Mouse (Mus musculus) MEL (cell line): Measurements from ENCODE around the gene Ptgs1. TPM values are rescaled to one million over a fixed set of nuclear protein-coding genes. Genes with fewer than 3 reads are reported as not detected.

Experiments used
- DNase-seq: peaks from one replicate; pipeline ENCODE4 v3.0.0; 2011; ENCODE audit warnings: low read depth, low spot score
- H3K27ac ChIP-seq: 2 replicates; pipeline ENCODE4 v1.5.1; 2012; ENCODE audit warnings: low read depth, mild to moderate bottlenecking, control low read depth, low read length, moderate library complexity; ENCODE audit not compliant: control insufficient read depth
- H3K27me3 ChIP-seq, 2 experiments: fragments of 150-350 bp in 1 of 2; sonication (generic) in 1 of 2; 2 replicates each; pipeline ENCODE4 v1.6.1; 2012; ENCODE audit warnings: low read length in 2 of 2, mild to moderate bottlenecking in 2 of 2, improper control_type of control experiment in 1 of 2, moderate library complexity in 1 of 2; ENCODE audit not compliant: insufficient read depth in 2 of 2, control insufficient read depth in 1 of 2
- H3K36me3 ChIP-seq, 2 experiments: 2 replicates each; pipeline ENCODE4 v1.6.1; 2012 to 2014; ENCODE audit warnings: low read length in 2 of 2, improper control_type of control experiment in 1 of 2, inconsistent platforms in 1 of 2, mild to moderate bottlenecking in 1 of 2; ENCODE audit not compliant: insufficient read depth in 2 of 2, control insufficient read depth in 1 of 2
- H3K4me1 ChIP-seq, 2 experiments: fragments of 150-350 bp in 1 of 2; sonication (generic) in 1 of 2; 2 replicates each; pipeline ENCODE4 v1.6.1; 2012; ENCODE audit warnings: low read length in 2 of 2, improper control_type of control experiment in 1 of 2, mild to moderate bottlenecking in 1 of 2; ENCODE audit not compliant: insufficient read depth in 2 of 2, control insufficient read depth in 1 of 2
- H3K4me3 ChIP-seq, 2 experiments: fragments of 150-350 bp in 1 of 2; sonication (generic) in 1 of 2; 2 replicates each; pipeline ENCODE4 v1.5.1; 2012; ENCODE audit warnings: low read depth in 2 of 2, low read length in 2 of 2, mild to moderate bottlenecking in 2 of 2, moderate library complexity in 2 of 2, control low read depth in 1 of 2, improper control_type of control experiment in 1 of 2; ENCODE audit not compliant: control insufficient read depth in 1 of 2, insufficient read depth in 1 of 2
- H3K79me2 ChIP-seq: 2 replicates; pipeline ENCODE4 v1.6.1; 2012; ENCODE audit warnings: mild to moderate bottlenecking, low read length, moderate library complexity; ENCODE audit not compliant: control insufficient read depth, poor library complexity, insufficient read depth
- H3K9ac ChIP-seq: 2 replicates; pipeline ENCODE4 v1.6.1; 2012; ENCODE audit warnings: low read depth, mild to moderate bottlenecking, control low read depth, low read length, moderate library complexity; ENCODE audit not compliant: control insufficient read depth, poor library complexity, severe bottlenecking
- H3K9me3 ChIP-seq: fragments of 150-350 bp; sonication (generic); replicated peaks from 2 replicates; pipeline ENCODE4 v1.6.1; 2012; ENCODE audit warnings: mild to moderate bottlenecking, low read length, improper control_type of control experiment, moderate library complexity; ENCODE audit not compliant: insufficient read depth
- BHLHE40 ChIP-seq: IDR thresholded peaks from 2 replicates; pipeline ENCODE4 v1.6.1; 2012; ENCODE audit warnings: low read depth, mild to moderate bottlenecking, inconsistent platforms, low read length, improper control_type of control experiment, borderline replicate concordance
- CHD1 ChIP-seq: IDR thresholded peaks from 2 replicates; pipeline ENCODE4 v1.6.1; 2012; ENCODE audit warnings: low read depth, mild to moderate bottlenecking, inconsistent platforms, low read length, improper control_type of control experiment
- CHD2 ChIP-seq: IDR thresholded peaks from 2 replicates; pipeline ENCODE4 v1.6.1; 2011; ENCODE audit warnings: low read length, improper control_type of control experiment
- CTCF ChIP-seq, 3 experiments: IDR thresholded peaks in 2 of 3; conservative IDR thresholded peaks in 1 of 3; 2 replicates each; pipeline ENCODE4 v1.5.1; 2011 to 2012; ENCODE audit warnings: low read length in 3 of 3, low read depth in 2 of 3, mild to moderate bottlenecking in 2 of 3, improper control_type of control experiment in 1 of 3, inconsistent platforms in 1 of 3, mixed read lengths in 1 of 3, moderate library complexity in 1 of 3; ENCODE audit not compliant: control insufficient read depth in 1 of 3, insufficient read depth in 1 of 3, poor library complexity in 1 of 3, severe bottlenecking in 1 of 3
- ELF1 ChIP-seq: IDR thresholded peaks from 2 replicates; pipeline ENCODE4 v1.6.1; 2014; ENCODE audit warnings: low read depth, mild to moderate bottlenecking, inconsistent platforms, low read length, improper control_type of control experiment, moderate library complexity
- ETS1 ChIP-seq: IDR thresholded peaks from 2 replicates; pipeline ENCODE4 v1.6.1; 2012; ENCODE audit warnings: low read depth, mild to moderate bottlenecking, inconsistent platforms, low read length, improper control_type of control experiment, moderate library complexity
- GATA1 ChIP-seq: IDR thresholded peaks from 2 replicates; pipeline ENCODE4 v1.6.1; 2011; ENCODE audit warnings: low read depth, low read length, improper control_type of control experiment
- HCFC1 ChIP-seq: IDR thresholded peaks from 2 replicates; pipeline ENCODE4 v1.6.1; 2012; ENCODE audit warnings: low read depth, mild to moderate bottlenecking, inconsistent platforms, low read length, improper control_type of control experiment, moderate library complexity
- JUND ChIP-seq: IDR thresholded peaks from 2 replicates; pipeline ENCODE4 v1.6.1; 2011; ENCODE audit warnings: low read depth, mild to moderate bottlenecking, improper control_type of control experiment, low read length
- KAT2A ChIP-seq: conservative IDR thresholded peaks from 2 replicates; pipeline ENCODE4 v1.6.1; 2012; ENCODE audit warnings: low read depth, low read length, improper control_type of control experiment, inconsistent platforms
- MAZ ChIP-seq: IDR thresholded peaks from 2 replicates; pipeline ENCODE4 v1.6.1; 2012; ENCODE audit warnings: low read depth, mild to moderate bottlenecking, inconsistent platforms, low read length, improper control_type of control experiment
- MEF2A ChIP-seq: IDR thresholded peaks from 2 replicates; pipeline ENCODE4 v1.6.1; 2014; ENCODE audit warnings: low read depth, mild to moderate bottlenecking, inconsistent platforms, low read length, improper control_type of control experiment; ENCODE audit not compliant: poor library complexity, insufficient replicate concordance, severe bottlenecking; ENCODE audit errors: extremely low read depth
- MYC ChIP-seq: IDR thresholded peaks from 2 replicates; pipeline ENCODE4 v1.6.1; 2011; ENCODE audit warnings: low read depth, mild to moderate bottlenecking, low read length, improper control_type of control experiment, moderate library complexity
- NRF1 ChIP-seq: IDR thresholded peaks from 2 replicates; pipeline ENCODE4 v1.6.1; 2014; ENCODE audit warnings: low read depth, mild to moderate bottlenecking, inconsistent platforms, low read length, improper control_type of control experiment, moderate library complexity; ENCODE audit not compliant: poor library complexity, insufficient read depth, severe bottlenecking
- POLR2AphosphoS2 ChIP-seq: IDR thresholded peaks from 2 replicates; pipeline ENCODE4 v1.6.1; 2011; ENCODE audit warnings: low read length, improper control_type of control experiment
- POLR2AphosphoS5 ChIP-seq: IDR thresholded peaks from 2 replicates; pipeline ENCODE4 v1.6.1; 2012; ENCODE audit warnings: low read depth, borderline replicate concordance, mild to moderate bottlenecking, inconsistent platforms, low read length, moderate library complexity, mixed read lengths
- RAD21 ChIP-seq: IDR thresholded peaks from 2 replicates; pipeline ENCODE4 v1.6.1; 2011; ENCODE audit warnings: mild to moderate bottlenecking, low read depth, low read length, improper control_type of control experiment
- RCOR1 ChIP-seq: IDR thresholded peaks from 2 replicates; pipeline ENCODE4 v1.6.1; 2012; ENCODE audit warnings: low read depth, mild to moderate bottlenecking, inconsistent platforms, low read length, improper control_type of control experiment
- SMC3 ChIP-seq: IDR thresholded peaks from 2 replicates; pipeline ENCODE4 v1.6.1; 2011; ENCODE audit warnings: low read depth, low read length, improper control_type of control experiment
- TAL1 ChIP-seq: IDR thresholded peaks from 2 replicates; pipeline ENCODE4 v1.6.1; 2012; ENCODE audit warnings: mild to moderate bottlenecking, inconsistent platforms, low read length, moderate library complexity, mixed read lengths
- TBP ChIP-seq: IDR thresholded peaks from 2 replicates; pipeline ENCODE4 v1.8.0; 2011; ENCODE audit warnings: low read depth, low read length, improper control_type of control experiment
- TCF12 ChIP-seq: IDR thresholded peaks from 2 replicates; pipeline ENCODE4 v1.6.1; 2014; ENCODE audit warnings: low read depth, mild to moderate bottlenecking, inconsistent platforms, low read length, improper control_type of control experiment, moderate library complexity
- USF1 ChIP-seq: IDR thresholded peaks from 2 replicates; pipeline ENCODE4 v1.6.1; 2014; ENCODE audit warnings: low read depth, mild to moderate bottlenecking, inconsistent platforms, low read length, improper control_type of control experiment, moderate library complexity
- ZC3H11A ChIP-seq: IDR thresholded peaks from 2 replicates; pipeline ENCODE4 v1.6.1; 2012; ENCODE audit warnings: low read depth, mild to moderate bottlenecking, inconsistent platforms, low read length, improper control_type of control experiment
- ZMIZ1 ChIP-seq: IDR thresholded peaks from 2 replicates; pipeline ENCODE4 v1.6.1; 2012; ENCODE audit warnings: low read depth, mild to moderate bottlenecking, inconsistent platforms, low read length, improper control_type of control experiment, moderate library complexity
- ZNF384 ChIP-seq: IDR thresholded peaks from 2 replicates; pipeline ENCODE4 v1.6.1; 2012; ENCODE audit warnings: low read depth, mild to moderate bottlenecking, inconsistent platforms, low read length, improper control_type of control experiment
- polyA plus RNA-seq, 2 experiments: library from polyadenylated mRNA; stranded (reverse) in 1 of 2; unstranded in 1 of 2; fragments of >175 nt in 1 of 2; fragments of >200 nt in 1 of 2; gene quantifications; 2 replicates each; pipeline versions ENCODE4 v1.2.1 to v1.2.4; 2012; ENCODE audit warnings: low replicate concordance in 2 of 2, low read depth in 1 of 2; ENCODE audit not compliant: insufficient read length in 2 of 2, insufficient read depth in 1 of 2, missing spikeins in 1 of 2
- total RNA-seq: library from RNA; depleted of rRNA; stranded (reverse); fragments of 300-350 nt; gene quantifications from 2 replicates; pipeline ENCODE4 v1.2.3, GENCODE M21; 2012

Gene Ptgs1
- total and polyA plus RNA-seq, 3 experiments = 3.9 to 20.0 TPM; not detected in 1

DNA sequence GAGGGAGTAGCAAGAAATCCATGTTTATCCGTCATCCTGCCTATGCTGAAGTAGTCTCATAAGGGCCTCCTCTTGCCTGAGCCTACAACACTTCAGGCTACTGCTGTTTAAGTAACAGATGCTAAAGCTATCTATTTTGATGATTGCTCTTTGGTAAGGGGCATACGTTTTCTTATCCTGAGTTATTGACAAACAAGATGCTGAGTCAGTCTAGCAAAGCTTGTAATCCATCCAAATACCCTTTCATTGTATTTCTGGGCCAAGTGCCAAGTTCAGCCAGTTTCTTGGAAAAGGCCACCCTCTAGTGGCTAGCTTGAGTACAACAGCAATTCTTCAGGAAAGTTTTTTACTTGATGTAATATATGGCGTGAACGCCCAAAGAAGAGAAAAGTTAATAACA, 46.2 kb downstream of the Ptgs1 start:
- Histone ChIP-seq H3K9ac (no peak overlapping the region), H3K79me2 (no peaks in the 10 kb centered on the region), H3K4me3 (no peak overlapping the region), H3K36me3 (peaks cover 0 to 2% of the 10 kb centered on the region in 2 experiments; a peak in 1 of 4 replicates), H3K4me1 (no peaks in the 10 kb centered on the region), H3K27me3 (no peaks in the 10 kb centered on the region; a peak in 1 of 4 replicates), H3K9me3 (no peaks in the 10 kb centered on the region), H3K27ac (no peak overlapping the region)
- DNase-seq = peak; percentile 84
- TF ChIP-seq JUND (no peak), NRF1 (no peak), SMC3 (peak; percentile 86), CHD2 (no peak), TAL1 (no peak), POLR2AphosphoS2 (no peak), ETS1 (no peak), ELF1 (no peak), ZNF384 (0 out of 2 replicates have a peak, but pooled peaks have one; percentile 29), KAT2A (no peak), TCF12 (no peak), POLR2AphosphoS5 (no peak), MAZ (no peak), MYC (no peak), HCFC1 (no peak), ZC3H11A (peak; percentile 79), RCOR1 (no peak), USF1 (no peak), ZMIZ1 (no peak), TBP (no peak), CHD1 (no peak), CTCF (IDR thresholded peaks at IDR 0.05 in 2 of 3, conservative IDR thresholded peaks at IDR 0.05 in 1 of 3; ENCODE audit: control insufficient read depth in 1 of 3, insufficient read depth in 1 of 3, low read depth in 2 of 3, low read length in 3 of 3, poor library complexity in 1 of 3, severe bottlenecking in 1 of 3) (peak; percentile 58 to 95 (median 72)), MEF2A (no peak), GATA1 (no peak), RAD21 (peak; percentile 89), BHLHE40 (no peak)
